Mouse (Mus musculus): Measurements from ENCODE around the gene Copa. TPM values are rescaled to one million over a fixed set of nuclear protein-coding genes. Genes with fewer than 3 reads are reported as not detected.

The Copa gene
- polyA plus RNA-seq, 1 experiment from 2014 or later: 99.1 TPM

GRCm38 (mm10) chr1:172141529-172141928, 59.2 kb downstream of the Copa start:
- DNase-seq (ENCODE audit: low spot score): no peak
- H3K9me3 ChIP-seq (ENCODE audit: low read length): no peaks in the 10 kb centered on the region
- no peak overlapping the region for H3K27ac ChIP-seq (ENCODE audit: low read length)
- no peaks in the 10 kb centered on the region for H3K4me1 ChIP-seq (ENCODE audit: insufficient read depth, low read depth, low read length)
- H3K36me3 ChIP-seq (ENCODE audit: insufficient read depth, low read length): no peaks in the 10 kb centered on the region
- no peak overlapping the region for H3K9ac ChIP-seq (replicated peaks; ENCODE audit: low read depth)
- no peak overlapping the region for H3K4me3 ChIP-seq (ENCODE audit: low read depth, low read length)
- TF ChIP-seq CTCF (IDR thresholded peaks at IDR 0.05): no peak
- TF ChIP-seq EP300 (IDR thresholded peaks at IDR 0.05): no peak
- no peaks in the 10 kb centered on the region for H3K27me3 ChIP-seq (replicated peaks; ENCODE audit: insufficient read depth, low read length)
- WGBS: 66% methylated on average over 3 of the region's 3 CpGs
- no peak for ATAC-seq
- no peak overlapping the region for H3K4me2 ChIP-seq (replicated peaks; ENCODE audit: low read depth, low read length)

GRCm38 (mm10) chr1:172143570-172143969, 61.2 kb downstream of the Copa start:
- Histone ChIP-seq H3K27ac (ENCODE audit: low read length) (no peak overlapping the region), H3K27me3 (replicated peaks; ENCODE audit: insufficient read depth, low read length) (no peaks in the 10 kb centered on the region), H3K4me3 (ENCODE audit: low read depth, low read length) (no peak overlapping the region), H3K4me1 (ENCODE audit: insufficient read depth, low read depth, low read length) (no peaks in the 10 kb centered on the region), H3K4me2 (replicated peaks; ENCODE audit: low read depth, low read length) (no peak overlapping the region), H3K9me3 (ENCODE audit: low read length) (no peaks in the 10 kb centered on the region), H3K36me3 (ENCODE audit: insufficient read depth, low read length) (no peaks in the 10 kb centered on the region), H3K9ac (replicated peaks; ENCODE audit: low read depth) (no peak overlapping the region)
- TF ChIP-seq EP300 (IDR thresholded peaks at IDR 0.05): no peak
- peak; percentile 83 for TF ChIP-seq CTCF (IDR thresholded peaks at IDR 0.05)
- ATAC-seq (peak; percentile 27; the same call in 1 of the 2 replicates), DNase-seq (ENCODE audit: low spot score) (peak; percentile 92)
- 0% methylated on average over 1 of the region's 1 CpGs for WGBS

- 0 out of 2 replicates have a peak, but pooled peaks cover 2% of the 10 kb centered on the region for H3K4me1 ChIP-seq (ENCODE audit: insufficient read depth, low read depth, low read length)
- H3K27ac ChIP-seq (ENCODE audit: low read length): peak within 1 kb of the TSS; percentile 96
- no peaks in the 10 kb centered on the region for H3K27me3 ChIP-seq (replicated peaks; ENCODE audit: insufficient read depth, low read length)
- no peaks in the 10 kb centered on the region for H3K9me3 ChIP-seq (ENCODE audit: low read length)
- DNase-seq (ENCODE audit: low spot score) (peak; percentile 99), ATAC-seq (peak; percentile 99)
- H3K36me3 ChIP-seq (ENCODE audit: insufficient read depth, low read length): peaks cover 5% of the 10 kb centered on the region; the same call in 1 of the 2 replicates
- peak within 1 kb of the TSS; percentile 99 for H3K9ac ChIP-seq (replicated peaks; ENCODE audit: low read depth)
- TF ChIP-seq CTCF (IDR thresholded peaks at IDR 0.05): 0 out of 2 replicates have a peak, but pooled peaks have one; percentile 6
- no peak for TF ChIP-seq EP300 (IDR thresholded peaks at IDR 0.05)
- WGBS: 1% methylated on average over 38 of the region's 42 CpGs
- peak within 1 kb of the TSS; percentile 65 for H3K4me2 ChIP-seq (replicated peaks; ENCODE audit: low read depth, low read length)
- peak within 1 kb of the TSS; percentile 87 for H3K4me3 ChIP-seq (ENCODE audit: low read depth, low read length)
Observed at GRCm38 (mm10) chr1:172147835-172148278, 65.5 kb downstream of the Copa start, which contains the start of gene Dcaf8. Gene Dcaf8, plus strand, starts transcription at chr1:172148084.

GRCm38 (mm10) chr1:172148279-172148954, 66.1 kb downstream of the Copa start:
- no peak for TF ChIP-seq CTCF (IDR thresholded peaks at IDR 0.05)
- no peak for TF ChIP-seq EP300 (IDR thresholded peaks at IDR 0.05)
- WGBS: 1% methylated on average over 37 of the region's 40 CpGs
- Histone ChIP-seq H3K4me3 (ENCODE audit: low read depth, low read length) (peak overlapping the region; percentile 87), H3K4me2 (replicated peaks; ENCODE audit: low read depth, low read length) (peak overlapping the region; percentile 65), H3K27ac (ENCODE audit: low read length) (peak overlapping the region; percentile 96), H3K36me3 (ENCODE audit: insufficient read depth, low read length) (peaks cover 5% of the 10 kb centered on the region; the same call in 1 of the 2 replicates), H3K27me3 (replicated peaks; ENCODE audit: insufficient read depth, low read length) (no peaks in the 10 kb centered on the region), H3K4me1 (ENCODE audit: insufficient read depth, low read depth, low read length) (0 out of 2 replicates have a peak, but pooled peaks cover 2% of the 10 kb centered on the region), H3K9me3 (ENCODE audit: low read length) (no peaks in the 10 kb centered on the region), H3K9ac (replicated peaks; ENCODE audit: low read depth) (peak overlapping the region; percentile 99)
- ATAC-seq: peak; percentile 45
- DNase-seq (ENCODE audit: low spot score): peak; percentile 76

GRCm38 (mm10) chr1:172148955-172149815, 66.9 kb downstream of the Copa start:
- H3K4me1 ChIP-seq (ENCODE audit: insufficient read depth, low read depth, low read length): 0 out of 2 replicates have a peak, but pooled peaks cover 2% of the 10 kb centered on the region
- H3K27me3 ChIP-seq (replicated peaks; ENCODE audit: insufficient read depth, low read length): no peaks in the 10 kb centered on the region
- peak; percentile 53 for DNase-seq (ENCODE audit: low spot score)
- ATAC-seq: no peak
- peak overlapping the region; percentile 65 for H3K4me2 ChIP-seq (replicated peaks; ENCODE audit: low read depth, low read length)
- WGBS: 4% methylated on average over 19 of the region's 19 CpGs
- H3K4me3 ChIP-seq (ENCODE audit: low read depth, low read length): peak overlapping the region; percentile 87
- H3K36me3 ChIP-seq (ENCODE audit: insufficient read depth, low read length): peaks cover 11% of the 10 kb centered on the region; the same call in 1 of the 2 replicates
- peak overlapping the region; percentile 99 for H3K9ac ChIP-seq (replicated peaks; ENCODE audit: low read depth)
- H3K27ac ChIP-seq (ENCODE audit: low read length): peak overlapping the region; percentile 96
- TF ChIP-seq EP300 (IDR thresholded peaks at IDR 0.05): no peak
- no peak for TF ChIP-seq CTCF (IDR thresholded peaks at IDR 0.05)
- H3K9me3 ChIP-seq (ENCODE audit: low read length): no peaks in the 10 kb centered on the region

- WGBS: 68% methylated on average over 3 of the region's 3 CpGs
- 0 out of 2 replicates have a peak, but pooled peaks cover 2% of the 10 kb centered on the region for H3K4me1 ChIP-seq (ENCODE audit: insufficient read depth, low read depth, low read length)
- H3K4me2 ChIP-seq (replicated peaks; ENCODE audit: low read depth, low read length): no peak overlapping the region
- DNase-seq (ENCODE audit: low spot score): no peak
- H3K27ac ChIP-seq (ENCODE audit: low read length): no peak overlapping the region
- no peak overlapping the region for H3K9ac ChIP-seq (replicated peaks; ENCODE audit: low read depth)
- no peaks in the 10 kb centered on the region for H3K9me3 ChIP-seq (ENCODE audit: low read length)
- H3K27me3 ChIP-seq (replicated peaks; ENCODE audit: insufficient read depth, low read length): no peaks in the 10 kb centered on the region
- TF ChIP-seq EP300 (IDR thresholded peaks at IDR 0.05) (no peak), CTCF (IDR thresholded peaks at IDR 0.05) (no peak)
- no peak overlapping the region for H3K4me3 ChIP-seq (ENCODE audit: low read depth, low read length)
- H3K36me3 ChIP-seq (ENCODE audit: insufficient read depth, low read length): peaks cover 16% of the 10 kb centered on the region; the same call in 1 of the 2 replicates
- ATAC-seq: peak; percentile 30
Observed at GRCm38 (mm10) chr1:172154536-172154935, 72.2 kb downstream of the Copa start.

All from lung, postnatal 0 days (tissue).